In the genomic region with DNA sequence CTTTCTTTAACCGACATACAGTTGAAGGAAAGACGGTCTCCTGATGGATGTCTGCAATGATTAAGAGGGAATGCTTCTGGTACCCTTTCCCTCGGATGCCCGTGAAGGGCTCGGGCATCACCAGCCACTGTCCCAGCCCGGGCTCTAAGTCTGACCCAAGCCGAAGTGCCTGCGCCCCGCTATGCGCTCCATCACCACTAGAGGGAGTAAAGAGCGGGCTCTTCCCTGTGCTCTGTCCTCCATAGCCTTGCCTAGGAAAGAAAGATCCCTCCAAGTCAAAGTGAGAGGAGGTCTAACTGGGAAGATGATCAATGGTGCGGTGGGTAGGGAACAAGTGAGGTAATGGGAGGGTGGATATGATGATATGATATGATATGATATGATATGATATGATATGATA, we compare ENCODE assay signal across 8 mouse cellular contexts. TPM values are rescaled to one million over a fixed set of nuclear protein-coding genes. Genes with fewer than 3 reads are reported as not detected.
DNase-seq lines count a peak whose midpoint lies in the region; ATAC-seq lines count a peak whose summit lies in the region.

No protein-coding gene starts in this region.

- 3% methylated on average over 12 of the region's 12 CpGs for WGBS in forebrain, embryonic 15.5 days
- 8% methylated on average over 12 of the region's 12 CpGs for WGBS in hindbrain, embryonic 14.5 days

- H3K4me1 ChIP-seq in forebrain, embryonic 15.5 days: peaks cover 16% of the 10 kb centered on the region
- H3K4me1 ChIP-seq in hindbrain, embryonic 14.5 days (replicated peaks; ENCODE audit: control insufficient read depth, insufficient read depth, low read length): no peaks in the 10 kb centered on the region

- H3K4me3 ChIP-seq in forebrain, embryonic 15.5 days: no peak overlapping the region
- H3K4me3 ChIP-seq in hindbrain, embryonic 14.5 days (replicated peaks; ENCODE audit: low read length): no peak overlapping the region

- no peaks in the 10 kb centered on the region for H3K27me3 ChIP-seq in forebrain, embryonic 15.5 days
- 0 out of 2 replicates have a peak, but pooled peaks cover 15% of the 10 kb centered on the region for H3K27me3 ChIP-seq in hindbrain, embryonic 14.5 days (ENCODE audit: control insufficient read depth, insufficient read depth, low read length)

- no peaks in the 10 kb centered on the region for H3K36me3 ChIP-seq in forebrain, embryonic 15.5 days
- H3K36me3 ChIP-seq in hindbrain, embryonic 14.5 days (replicated peaks; ENCODE audit: control insufficient read depth, insufficient read depth): no peaks in the 10 kb centered on the region

- H3K9ac ChIP-seq in forebrain, embryonic 15.5 days (replicated peaks): no peak overlapping the region
- H3K9ac ChIP-seq in hindbrain, embryonic 14.5 days: no peak overlapping the region

- DNase-seq in adrenal gland, adult 18-20 months (ENCODE audit: low spot score in 2 of 2): peak; percentile 45 to 69
- DNase-seq in adrenal gland, adult 8-10 months: no peak
- DNase-seq in cerebellum, adult 18-20 months: peak; percentile 63 to 84
- DNase-seq in hindbrain, embryonic 14.5 days (ENCODE audit: low spot score): peak; percentile 84
- peak; percentile 35 to 51 for DNase-seq in layer of hippocampus, postnatal 36 days
- DNase-seq in right cerebral cortex, postnatal 14 days: peak; percentile 55

- peak; percentile 85 for ATAC-seq in forebrain, embryonic 15.5 days (replicated peaks)
- ATAC-seq in hindbrain, embryonic 14.5 days (ENCODE audit: low FRiP score): 0 out of 2 replicates have a peak, but pooled peaks have one; percentile 55
- peak; percentile 88 for ATAC-seq in megakaryocyte progenitor cell, adult 5-6 weeks (replicated peaks; ENCODE audit: poor library complexity)

- no peaks in the 10 kb centered on the region for H3K9me3 ChIP-seq in forebrain, embryonic 15.5 days
- H3K9me3 ChIP-seq in hindbrain, embryonic 14.5 days (ENCODE audit: control insufficient read depth, low read length): no peaks in the 10 kb centered on the region

- no peak overlapping the region for H3K27ac ChIP-seq in forebrain, embryonic 15.5 days (replicated peaks)
- H3K27ac ChIP-seq in hindbrain, embryonic 14.5 days: no peak overlapping the region

- H3K4me2 ChIP-seq in forebrain, embryonic 15.5 days (replicated peaks): no peak overlapping the region
- H3K4me2 ChIP-seq in hindbrain, embryonic 14.5 days (replicated peaks): no peak overlapping the region

RNA-seq across cellular contexts. Expression of gene Vsx2, which starts 23.5 kb away (rescaled TPM):
- not detected for total RNA-seq in adrenal gland, adult 18-20 months (2021)
- under 1 TPM in 1 of 4 experiments, not detected in 3; 0.08 TPM for total RNA-seq in adrenal gland, adult 8-10 months (2022)
- 0.05 TPM in 2 replicates for polyA plus RNA-seq in forebrain, embryonic 15.5 days (2015; fragmentation: Nextera tagmentation; extraction: Ambion mirVana)
- 4.8 and 5.0 TPM in 2 replicates for polyA plus RNA-seq in hindbrain, embryonic 14.5 days (2014; fragmentation: Nextera tagmentation; extraction: Ambion mirVana)
- total RNA-seq in layer of hippocampus, postnatal 36 days (2021): under 1 TPM in 1 of 2 experiments, not detected in 1; 0.12 TPM
- not detected in 2 replicates for total RNA-seq in megakaryocyte progenitor cell, adult 5-6 weeks (2015)
- total RNA-seq in megakaryocyte progenitor cell, adult 5-6 weeks (2017): not detected in 2 replicates
